Mouse (Mus musculus) liver, embryonic 14.5 days (tissue): ENCODE measurements around the gene Olfr1196. TPM values are rescaled to one million over a fixed set of nuclear protein-coding genes. Genes with fewer than 3 reads are reported as not detected.

Experiments
- ATAC-seq: fragments of 200-750 bp; cut with Nextera tagmentation; 2 replicates; pipeline ENCODE4 v1.8.0; 2017; ENCODE audit warnings: moderate number of reproducible peaks, mild to moderate bottlenecking, moderate library complexity; ENCODE audit not compliant: insufficient read depth
- DNase-seq, 3 experiments: peaks; one replicate each; pipeline ENCODE4 v3.0.0-alpha.2; 2012 to 2013; ENCODE audit warnings: low read depth in 3 of 3, low spot score in 3 of 3
- H3K27ac ChIP-seq: fragments of 300-500 bp; sonication (generic); 2 replicates; pipeline ENCODE4 v1.5.1; 2014; ENCODE audit warnings: moderate library complexity, mild to moderate bottlenecking, control low read depth, inconsistent platforms
- H3K27me3 ChIP-seq: fragments of 300-500 bp; sonication (generic); 2 replicates; pipeline ENCODE4 v1.6.1; 2014; ENCODE audit warnings: mild to moderate bottlenecking, low read length, moderate library complexity; ENCODE audit not compliant: control insufficient read depth, insufficient read depth
- H3K36me3 ChIP-seq: fragments of 300-500 bp; sonication (generic); replicated peaks from 2 replicates; pipeline ENCODE4 v1.6.1; 2014; ENCODE audit warnings: low read depth; ENCODE audit not compliant: control insufficient read depth, insufficient read depth
- H3K4me1 ChIP-seq, 2 experiments: fragments of 200-500 bp in 1 of 2; fragments of 300-500 bp in 1 of 2; sonication (generic) in 1 of 2; replicated peaks; 2 replicates each; pipeline ENCODE4 v1.6.1; 2012 to 2014; ENCODE audit warnings: antibody characterized with exemption in 1 of 2, inconsistent platforms in 1 of 2, low read length in 1 of 2; ENCODE audit not compliant: control insufficient read depth in 2 of 2, insufficient read depth in 2 of 2
- H3K4me2 ChIP-seq: fragments of 300-500 bp; sonication (generic); 2 replicates; pipeline ENCODE4 v1.6.1; 2014; ENCODE audit warnings: low read depth, mild to moderate bottlenecking, control low read depth, moderate library complexity
- H3K4me3 ChIP-seq, 2 experiments: fragments of 200-500 bp in 1 of 2; fragments of 300-500 bp in 1 of 2; sonication (generic) in 1 of 2; 2 replicates each; pipeline ENCODE4 v1.5.1; 2012 to 2014; ENCODE audit warnings: low read depth in 2 of 2, low read length in 2 of 2, mild to moderate bottlenecking in 2 of 2, control low read depth in 1 of 2, inconsistent platforms in 1 of 2, moderate library complexity in 1 of 2; ENCODE audit not compliant: insufficient read depth in 1 of 2
- H3K9ac ChIP-seq: fragments of 300-500 bp; sonication (generic); replicated peaks from 2 replicates; pipeline ENCODE4 v1.6.1; 2014; ENCODE audit warnings: mild to moderate bottlenecking, control low read depth, moderate library complexity
- H3K9me3 ChIP-seq: fragments of 300-500 bp; sonication (generic); 2 replicates; pipeline ENCODE4 v1.6.1; 2016; ENCODE audit warnings: low read length, mixed read lengths; ENCODE audit not compliant: control insufficient read depth
- CTCF ChIP-seq: IDR thresholded peaks from 2 replicates; pipeline ENCODE4 v1.5.1; 2016; ENCODE audit warnings: antibody characterized with exemption, low read depth, control low read depth
- EP300 ChIP-seq: IDR thresholded peaks from 2 replicates; pipeline ENCODE4 v1.6.1; 2016; ENCODE audit warnings: antibody characterized with exemption, low read depth
- WGBS: fragments of 180-500 bp; shearing (Covaris S2); extraction: QIAGEN DNeasy Blood & Tissue Kit; methylation state at CpG from one replicate; pipeline ENCODE4 v1.1.7; 2014; ENCODE audit not compliant: insufficient replicate concordance; 5-methylcytosine and 5-hydroxymethylcytosine counted together
- polyA plus RNA-seq, 2 experiments: library from polyadenylated mRNA; depleted of rRNA in 1 of 2; stranded (reverse) in 1 of 2; unstranded in 1 of 2; fragments of >200 nt; fragmentation: Nextera tagmentation in 1 of 2; extraction: Ambion mirVana in 1 of 2; gene quantifications; 2 replicates each; pipeline versions ENCODE4 v1.2.1 to v1.2.3; 2012 to 2014

Olfr1196 gene
- polyA plus RNA-seq, 2 experiments = not detected

- whole genome bisulfite sequencing = 33% methylated on average over 1 of the region's 1 CpGs
These were observed 56.2 kb downstream of the Olfr1196 start, which contains the start of gene Olfr1192-ps1 for GRCm38 (mm10) chr2:88648209-88648608. Gene Olfr1192-ps1, plus strand, starts transcription at chr2:88648509.

More at GRCm38 (mm10) chr2:88648209-88648608, 56.2 kb downstream of the Olfr1196 start, which contains the start of gene Olfr1192-ps1:
- ATAC-seq (no peak), DNase-seq (no peak)
- no peak within 1 kb of the TSS for H3K9ac ChIP-seq
- H3K27ac ChIP-seq = no peak within 1 kb of the TSS
- TF ChIP-seq CTCF (no peak), EP300 (no peak)
- H3K27me3 ChIP-seq = no peaks in the 10 kb centered on the region
- H3K4me1 ChIP-seq = no peaks in the 10 kb centered on the region
- no peaks in the 10 kb centered on the region for H3K36me3 ChIP-seq
- H3K9me3 ChIP-seq = no peaks in the 10 kb centered on the region
- no peak within 1 kb of the TSS for H3K4me2 ChIP-seq
- H3K4me3 ChIP-seq = no peak within 1 kb of the TSS

Other genes starting within 250 kb of the Olfr1196 start
- not detected in 2 replicates for gene Olfr1183, start 249.7 kb downstream of the Olfr1196 start, polyA plus RNA-seq (2012; rRNA removed)
- not detected in 2 replicates for gene Olfr1183, start 249.7 kb downstream of the Olfr1196 start, polyA plus RNA-seq (2014; fragmentation: Nextera tagmentation; extraction: Ambion mirVana)
- not detected in 2 replicates for gene Olfr1184, start 221.0 kb downstream of the Olfr1196 start, polyA plus RNA-seq (2012; rRNA removed)
- not detected in 2 replicates for gene Olfr1184, start 221.0 kb downstream of the Olfr1196 start, polyA plus RNA-seq (2014; fragmentation: Nextera tagmentation; extraction: Ambion mirVana)
- gene Olfr1185-ps1, start 211.3 kb downstream of the Olfr1196 start, polyA plus RNA-seq (2012; rRNA removed) = not detected in 2 replicates
- not detected in 2 replicates for gene Olfr1185-ps1, start 211.3 kb downstream of the Olfr1196 start, polyA plus RNA-seq (2014; fragmentation: Nextera tagmentation; extraction: Ambion mirVana)
- not detected in 2 replicates for gene Olfr1186, start 186.0 kb downstream of the Olfr1196 start, polyA plus RNA-seq (2012; rRNA removed)
- not detected in 2 replicates for gene Olfr1186, start 186.0 kb downstream of the Olfr1196 start, polyA plus RNA-seq (2014; fragmentation: Nextera tagmentation; extraction: Ambion mirVana)
- not detected in 2 replicates for gene Olfr1188, start 147.7 kb downstream of the Olfr1196 start, polyA plus RNA-seq (2012; rRNA removed)
- gene Olfr1188, start 147.7 kb downstream of the Olfr1196 start, polyA plus RNA-seq (2014; fragmentation: Nextera tagmentation; extraction: Ambion mirVana) = not detected in 2 replicates
- not detected in 2 replicates for gene Olfr1189, start 118.1 kb downstream of the Olfr1196 start, polyA plus RNA-seq (2012; rRNA removed)
- gene Olfr1189, start 118.1 kb downstream of the Olfr1196 start, polyA plus RNA-seq (2014; fragmentation: Nextera tagmentation; extraction: Ambion mirVana) = not detected in 2 replicates
- not detected in 2 replicates for gene Olfr1191-ps1, start 64.1 kb downstream of the Olfr1196 start, polyA plus RNA-seq (2012; rRNA removed)
- gene Olfr1191-ps1, start 64.1 kb downstream of the Olfr1196 start, polyA plus RNA-seq (2014; fragmentation: Nextera tagmentation; extraction: Ambion mirVana) = not detected in 2 replicates
- gene Olfr1192-ps1, start 56.1 kb downstream of the Olfr1196 start, polyA plus RNA-seq (2012; rRNA removed) = not detected in 2 replicates
- not detected in 2 replicates for gene Olfr1192-ps1, start 56.1 kb downstream of the Olfr1196 start, polyA plus RNA-seq (2014; fragmentation: Nextera tagmentation; extraction: Ambion mirVana)
- gene Olfr1193, start 29.0 kb downstream of the Olfr1196 start, polyA plus RNA-seq (2012; rRNA removed) = not detected in 2 replicates
- not detected in 2 replicates for gene Olfr1193, start 29.0 kb downstream of the Olfr1196 start, polyA plus RNA-seq (2014; fragmentation: Nextera tagmentation; extraction: Ambion mirVana)
- gene Olfr1195, start 15.4 kb downstream of the Olfr1196 start, polyA plus RNA-seq (2012; rRNA removed) = not detected in 2 replicates
- gene Olfr1195, start 15.4 kb downstream of the Olfr1196 start, polyA plus RNA-seq (2014; fragmentation: Nextera tagmentation; extraction: Ambion mirVana) = not detected in 2 replicates
- not detected in 2 replicates for gene Olfr1197, start 27.8 kb upstream of the Olfr1196 start, polyA plus RNA-seq (2012; rRNA removed)
- gene Olfr1197, start 27.8 kb upstream of the Olfr1196 start, polyA plus RNA-seq (2014; fragmentation: Nextera tagmentation; extraction: Ambion mirVana) = not detected in 2 replicates
- not detected in 2 replicates for gene Olfr1198, start 46.8 kb upstream of the Olfr1196 start, polyA plus RNA-seq (2012; rRNA removed)
- gene Olfr1198, start 46.8 kb upstream of the Olfr1196 start, polyA plus RNA-seq (2014; fragmentation: Nextera tagmentation; extraction: Ambion mirVana) = not detected in 2 replicates
- not detected in 2 replicates for gene Olfr1199, start 55.9 kb upstream of the Olfr1196 start, polyA plus RNA-seq (2012; rRNA removed)
- gene Olfr1199, start 55.9 kb upstream of the Olfr1196 start, polyA plus RNA-seq (2014; fragmentation: Nextera tagmentation; extraction: Ambion mirVana) = not detected in 2 replicates
- not detected in 2 replicates for gene Olfr1200, start 65.9 kb upstream of the Olfr1196 start, polyA plus RNA-seq (2012; rRNA removed)
- gene Olfr1200, start 65.9 kb upstream of the Olfr1196 start, polyA plus RNA-seq (2014; fragmentation: Nextera tagmentation; extraction: Ambion mirVana) = not detected in 2 replicates
- not detected in 2 replicates for gene Olfr1201, start 88.4 kb upstream of the Olfr1196 start, polyA plus RNA-seq (2012; rRNA removed)
- gene Olfr1201, start 88.4 kb upstream of the Olfr1196 start, polyA plus RNA-seq (2014; fragmentation: Nextera tagmentation; extraction: Ambion mirVana) = not detected in 2 replicates
- not detected in 2 replicates for gene Olfr1202, start 109.9 kb upstream of the Olfr1196 start, polyA plus RNA-seq (2012; rRNA removed)
- not detected in 2 replicates for gene Olfr1202, start 109.9 kb upstream of the Olfr1196 start, polyA plus RNA-seq (2014; fragmentation: Nextera tagmentation; extraction: Ambion mirVana)
- not detected in 2 replicates for gene Olfr1205, start 125.1 kb upstream of the Olfr1196 start, polyA plus RNA-seq (2012; rRNA removed)
- not detected in 2 replicates for gene Olfr1205, start 125.1 kb upstream of the Olfr1196 start, polyA plus RNA-seq (2014; fragmentation: Nextera tagmentation; extraction: Ambion mirVana)
- gene Olfr1204, start 144.7 kb upstream of the Olfr1196 start, polyA plus RNA-seq (2012; rRNA removed) = not detected in 2 replicates
- gene Olfr1204, start 144.7 kb upstream of the Olfr1196 start, polyA plus RNA-seq (2014; fragmentation: Nextera tagmentation; extraction: Ambion mirVana) = not detected in 2 replicates
- gene Olfr1206, start 158.6 kb upstream of the Olfr1196 start, polyA plus RNA-seq (2012; rRNA removed) = not detected in 2 replicates
- gene Olfr1206, start 158.6 kb upstream of the Olfr1196 start, polyA plus RNA-seq (2014; fragmentation: Nextera tagmentation; extraction: Ambion mirVana) = not detected in 2 replicates
- gene Olfr1208, start 197.7 kb upstream of the Olfr1196 start, polyA plus RNA-seq (2012; rRNA removed) = not detected in 2 replicates
- gene Olfr1208, start 197.7 kb upstream of the Olfr1196 start, polyA plus RNA-seq (2014; fragmentation: Nextera tagmentation; extraction: Ambion mirVana) = not detected in 2 replicates
- gene Olfr1209, start 210.6 kb upstream of the Olfr1196 start, polyA plus RNA-seq (2012; rRNA removed) = not detected in 2 replicates
- gene Olfr1209, start 210.6 kb upstream of the Olfr1196 start, polyA plus RNA-seq (2014; fragmentation: Nextera tagmentation; extraction: Ambion mirVana) = not detected in 2 replicates
- gene Olfr1211, start 233.5 kb upstream of the Olfr1196 start, polyA plus RNA-seq (2012; rRNA removed) = not detected in 2 replicates
- not detected in 2 replicates for gene Olfr1211, start 233.5 kb upstream of the Olfr1196 start, polyA plus RNA-seq (2014; fragmentation: Nextera tagmentation; extraction: Ambion mirVana)
- not detected in 2 replicates for gene Olfr1212, start 249.4 kb upstream of the Olfr1196 start, polyA plus RNA-seq (2012; rRNA removed)
- not detected in 2 replicates for gene Olfr1212, start 249.4 kb upstream of the Olfr1196 start, polyA plus RNA-seq (2014; fragmentation: Nextera tagmentation; extraction: Ambion mirVana)